Mouse (Mus musculus): ENCODE measurements at regions not wholly inside any gene's neighbourhood (a gene's known extent, or its start where the extent isn't known, plus 50 kb on each side); places are given as distances from the start of the nearest gene placed in this dataset.

GRCm38 (mm10) chr4:7670795-7671105 lies 568.1 kb downstream of the Car8 start:
- H3K4me2 ChIP-seq (ENCODE audit: low read depth, low read length) = no peak overlapping the region
- no peak overlapping the region for H3K9ac ChIP-seq (replicated peaks; ENCODE audit: low read length)
- WGBS = 89% methylated on average over 4 of the region's 4 CpGs
- H3K4me1 ChIP-seq (ENCODE audit: control insufficient read depth, insufficient read depth, low read length) = no peaks in the 10 kb centered on the region
- H3K27ac ChIP-seq (replicated peaks; ENCODE audit: low read depth, low read length) = no peak overlapping the region
- DNase-seq (ENCODE audit: low spot score) (no peak), ATAC-seq (replicated peaks; ENCODE audit: insufficient number of reproducible peaks, low FRiP score, low TSS enrichment, low read depth) (no peak)
- no peaks in the 10 kb centered on the region for H3K9me3 ChIP-seq (replicated peaks; ENCODE audit: control insufficient read depth, low read length)
- no peak overlapping the region for H3K4me3 ChIP-seq (ENCODE audit: low read depth, low read length)
- no peaks in the 10 kb centered on the region for H3K36me3 ChIP-seq (replicated peaks; ENCODE audit: control insufficient read depth, insufficient read depth, low read depth, low read length)
- H3K27me3 ChIP-seq (ENCODE audit: control insufficient read depth, insufficient read depth, low read length) = no peaks in the 10 kb centered on the region

- Histone ChIP-seq H3K4me1 (ENCODE audit: control insufficient read depth, insufficient read depth, low read length) (no peaks in the 10 kb centered on the region), H3K4me2 (ENCODE audit: low read depth, low read length) (no peak overlapping the region), H3K27me3 (ENCODE audit: control insufficient read depth, insufficient read depth, low read length) (no peaks in the 10 kb centered on the region), H3K4me3 (ENCODE audit: low read depth, low read length) (no peak overlapping the region), H3K36me3 (replicated peaks; ENCODE audit: control insufficient read depth, insufficient read depth, low read depth, low read length) (no peaks in the 10 kb centered on the region), H3K27ac (replicated peaks; ENCODE audit: low read depth, low read length) (no peak overlapping the region), H3K9me3 (replicated peaks; ENCODE audit: control insufficient read depth, low read length) (no peaks in the 10 kb centered on the region), H3K9ac (replicated peaks; ENCODE audit: low read length) (no peak overlapping the region)
- 70% methylated on average over 4 of the region's 4 CpGs for WGBS
- DNase-seq (ENCODE audit: low spot score) = no peak
- ATAC-seq (replicated peaks; ENCODE audit: insufficient number of reproducible peaks, low FRiP score, low TSS enrichment, low read depth) = no peak
These were observed 568.6 kb downstream of the Car8 start for GRCm38 (mm10) chr4:7669992-7670794.

- Histone ChIP-seq H3K9me3 (replicated peaks; ENCODE audit: control insufficient read depth, low read length) (no peaks in the 10 kb centered on the region), H3K27me3 (ENCODE audit: control insufficient read depth, insufficient read depth, low read length) (no peaks in the 10 kb centered on the region), H3K27ac (replicated peaks; ENCODE audit: low read depth, low read length) (no peak overlapping the region), H3K4me1 (ENCODE audit: control insufficient read depth, insufficient read depth, low read length) (no peaks in the 10 kb centered on the region), H3K4me3 (ENCODE audit: low read depth, low read length) (no peak overlapping the region), H3K36me3 (replicated peaks; ENCODE audit: control insufficient read depth, insufficient read depth, low read depth, low read length) (no peaks in the 10 kb centered on the region), H3K4me2 (ENCODE audit: low read depth, low read length) (no peak overlapping the region), H3K9ac (replicated peaks; ENCODE audit: low read length) (no peak overlapping the region)
- DNase-seq (ENCODE audit: low spot score) (peak; percentile 70), ATAC-seq (replicated peaks; ENCODE audit: insufficient number of reproducible peaks, low FRiP score, low TSS enrichment, low read depth) (peak; percentile 87; the same call in 1 of the 2 replicates)
- 48% methylated on average over 7 of the region's 7 CpGs for WGBS
These were observed 571.8 kb downstream of the Car8 start for GRCm38 (mm10) chr4:7666935-7667594.

- WGBS = 69% methylated on average over 8 of the region's 8 CpGs
- no peak for ATAC-seq (replicated peaks; ENCODE audit: insufficient number of reproducible peaks, low FRiP score, low TSS enrichment, low read depth)
These were observed 595.8 kb downstream of the Car8 start for GRCm38 (mm10) chr4:7642878-7643590.

GRCm38 (mm10) chr4:7597671-7598390 lies 641.0 kb downstream of the Car8 start:
- H3K9me3 ChIP-seq (replicated peaks; ENCODE audit: control insufficient read depth, low read length) = no peaks in the 10 kb centered on the region
- H3K4me1 ChIP-seq (ENCODE audit: control insufficient read depth, insufficient read depth, low read length) = no peaks in the 10 kb centered on the region
- H3K36me3 ChIP-seq (replicated peaks; ENCODE audit: control insufficient read depth, insufficient read depth, low read depth, low read length) = no peaks in the 10 kb centered on the region
- H3K27me3 ChIP-seq (ENCODE audit: control insufficient read depth, insufficient read depth, low read length) = no peaks in the 10 kb centered on the region
- no peak overlapping the region for H3K4me2 ChIP-seq (ENCODE audit: low read depth, low read length)
- no peak overlapping the region for H3K4me3 ChIP-seq (ENCODE audit: low read depth, low read length)
- ATAC-seq (replicated peaks; ENCODE audit: insufficient number of reproducible peaks, low FRiP score, low TSS enrichment, low read depth) (no peak), DNase-seq (ENCODE audit: low spot score) (no peak)
- H3K27ac ChIP-seq (replicated peaks; ENCODE audit: low read depth, low read length) = no peak overlapping the region
- 76% methylated on average over 4 of the region's 4 CpGs for WGBS
- no peak overlapping the region for H3K9ac ChIP-seq (replicated peaks; ENCODE audit: low read length)

More at GRCm38 (mm10) chr4:7642878-7643590, 595.8 kb downstream of the Car8 start:
- Histone ChIP-seq H3K27me3 (ENCODE audit: control insufficient read depth, insufficient read depth, low read length) (no peaks in the 10 kb centered on the region), H3K4me3 (ENCODE audit: low read depth, low read length) (no peak overlapping the region), H3K9me3 (replicated peaks; ENCODE audit: control insufficient read depth, low read length) (no peaks in the 10 kb centered on the region), H3K27ac (replicated peaks; ENCODE audit: low read depth, low read length) (no peak overlapping the region), H3K4me1 (ENCODE audit: control insufficient read depth, insufficient read depth, low read length) (no peaks in the 10 kb centered on the region), H3K4me2 (ENCODE audit: low read depth, low read length) (no peak overlapping the region), H3K9ac (replicated peaks; ENCODE audit: low read length) (no peak overlapping the region), H3K36me3 (replicated peaks; ENCODE audit: control insufficient read depth, insufficient read depth, low read depth, low read length) (no peaks in the 10 kb centered on the region)
- DNase-seq (ENCODE audit: low spot score) = peak; percentile 22

- Histone ChIP-seq H3K4me3 (ENCODE audit: low read depth, low read length) (no peak overlapping the region), H3K4me1 (ENCODE audit: control insufficient read depth, insufficient read depth, low read length) (no peaks in the 10 kb centered on the region), H3K27ac (replicated peaks; ENCODE audit: low read depth, low read length) (no peak overlapping the region), H3K4me2 (ENCODE audit: low read depth, low read length) (no peak overlapping the region), H3K36me3 (replicated peaks; ENCODE audit: control insufficient read depth, insufficient read depth, low read depth, low read length) (no peaks in the 10 kb centered on the region), H3K27me3 (ENCODE audit: control insufficient read depth, insufficient read depth, low read length) (no peaks in the 10 kb centered on the region), H3K9ac (replicated peaks; ENCODE audit: low read length) (no peak overlapping the region), H3K9me3 (replicated peaks; ENCODE audit: control insufficient read depth, low read length) (no peaks in the 10 kb centered on the region)
- ATAC-seq (replicated peaks; ENCODE audit: insufficient number of reproducible peaks, low FRiP score, low TSS enrichment, low read depth) (no peak), DNase-seq (ENCODE audit: low spot score) (no peak)
- WGBS = 76% methylated on average over 4 of the region's 4 CpGs
These were observed 642.7 kb downstream of the Car8 start for GRCm38 (mm10) chr4:7596116-7596515.

GRCm38 (mm10) chr4:7583851-7584250 lies 655.0 kb downstream of the Car8 start:
- DNase-seq (ENCODE audit: low spot score) (no peak), ATAC-seq (replicated peaks; ENCODE audit: insufficient number of reproducible peaks, low FRiP score, low TSS enrichment, low read depth) (no peak)
- Histone ChIP-seq H3K4me2 (ENCODE audit: low read depth, low read length) (no peak overlapping the region), H3K4me3 (ENCODE audit: low read depth, low read length) (no peak overlapping the region), H3K27me3 (ENCODE audit: control insufficient read depth, insufficient read depth, low read length) (no peaks in the 10 kb centered on the region), H3K9ac (replicated peaks; ENCODE audit: low read length) (no peak overlapping the region), H3K36me3 (replicated peaks; ENCODE audit: control insufficient read depth, insufficient read depth, low read depth, low read length) (no peaks in the 10 kb centered on the region), H3K4me1 (ENCODE audit: control insufficient read depth, insufficient read depth, low read length) (no peaks in the 10 kb centered on the region), H3K27ac (replicated peaks; ENCODE audit: low read depth, low read length) (no peak overlapping the region), H3K9me3 (replicated peaks; ENCODE audit: control insufficient read depth, low read length) (no peaks in the 10 kb centered on the region)
- 90% methylated on average over 4 of the region's 4 CpGs for WGBS

Data from embryonic facial prominence, embryonic 11.5 days (tissue).